Mouse (Mus musculus) cerebellum, postnatal 36 days (tissue): ENCODE results near the gene Ephb4.
A peak's percentile ranks its signal among the peaks of the same experiment; 100 is the strongest.

ENCODE experiments used
- DNase-seq, 2 experiments: peaks; one replicate each; pipeline ENCODE4 v3.0.0; 2021 to 2022; ENCODE audit warnings: mixed read lengths in 2 of 2

Ephb4 gene

DNA sequence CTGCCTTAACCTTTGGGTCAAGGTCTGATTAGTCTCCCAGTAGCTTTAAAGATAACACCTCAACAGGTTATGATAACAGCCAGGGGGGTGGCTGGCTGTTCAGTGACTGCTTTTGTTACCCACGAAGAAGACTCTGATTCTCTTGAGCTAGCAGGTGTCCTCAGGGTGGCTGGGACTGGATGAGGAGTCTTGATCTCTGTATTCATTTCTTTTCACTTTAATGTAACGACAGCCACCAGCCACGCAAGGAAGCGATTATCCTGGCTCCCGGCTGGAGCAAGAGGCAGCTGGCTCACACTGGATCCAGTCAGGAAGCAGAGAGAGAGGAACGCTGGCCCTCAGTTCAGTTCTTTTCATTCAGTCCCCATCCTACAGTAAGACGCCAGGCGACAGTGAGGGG is 12.7 kb upstream of the Ephb4 start:
- no peak for DNase-seq

- DNase-seq: peak; percentile 91 to 94
Observed at GRCm38 (mm10) chr5:137338256-137338655, 11.7 kb upstream of the Ephb4 start.

DNA sequence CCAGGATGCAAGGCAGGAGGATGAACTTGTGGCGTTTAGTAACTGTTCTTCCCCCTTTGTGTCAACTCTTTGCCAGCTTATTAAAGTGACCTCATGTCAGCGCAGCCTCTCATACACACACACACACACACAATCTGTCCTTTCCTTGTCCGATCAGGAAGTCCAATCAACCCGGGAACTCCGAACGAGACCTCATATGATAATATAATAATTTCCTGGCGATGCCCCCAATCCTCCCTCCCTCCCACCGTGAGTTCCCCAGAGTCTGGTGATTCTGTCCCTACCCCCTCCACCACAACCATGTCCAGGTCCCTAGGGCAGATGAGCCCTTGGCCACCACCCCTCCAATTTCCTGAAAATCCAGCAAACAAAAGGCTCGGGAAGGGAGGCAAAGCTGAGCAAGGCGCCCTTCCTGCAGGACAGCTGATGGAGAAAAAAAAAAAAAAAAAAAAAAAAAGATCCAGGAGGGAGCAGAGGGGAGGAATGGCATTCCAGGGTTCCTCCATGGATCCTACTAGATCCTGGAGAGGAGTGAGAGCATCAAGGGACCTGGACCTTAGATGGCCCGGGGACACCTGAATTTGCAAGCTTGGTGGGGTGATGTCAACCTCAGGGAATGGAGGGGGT is 11.1 kb upstream of the Ephb4 start:
- peak in 1 of 2 experiments; percentile 27 for DNase-seq

DNA sequence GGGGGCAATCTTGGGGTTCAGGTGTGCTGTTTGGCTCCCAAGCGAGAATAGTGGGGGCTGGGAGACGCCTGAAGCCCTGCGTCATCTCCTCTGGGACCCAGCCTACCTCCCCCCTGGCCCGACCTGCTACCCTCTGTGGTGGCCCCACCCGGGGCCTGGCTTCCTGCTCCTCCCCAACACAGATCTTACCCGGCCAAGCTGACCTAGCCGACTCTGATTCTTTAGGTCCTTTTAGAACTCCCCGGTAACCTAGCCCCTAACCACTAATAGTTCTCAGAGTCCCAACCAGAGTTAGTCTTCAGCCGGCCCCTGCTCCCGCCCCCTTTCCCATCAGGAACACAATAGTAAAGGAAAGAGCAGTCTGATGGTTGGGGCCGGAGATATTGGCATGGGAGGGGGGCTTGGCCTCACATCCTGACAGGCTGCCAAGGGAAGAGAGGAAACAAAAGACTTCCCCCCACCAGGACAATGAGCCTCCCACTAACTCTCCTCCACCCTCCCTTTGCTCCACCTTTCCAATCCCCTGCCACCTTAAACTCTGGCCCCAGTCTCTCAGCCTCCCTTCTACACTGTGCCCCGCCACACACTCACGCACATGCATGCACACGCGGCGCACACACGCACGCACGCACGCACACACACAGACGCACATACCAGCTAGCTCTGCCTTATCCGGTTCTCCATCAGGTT is 10.5 kb upstream of the Ephb4 start:
- peak; percentile 41 to 44 for DNase-seq

- no peak for DNase-seq
Observed at GRCm38 (mm10) chr5:137340222-137340621, 9.7 kb upstream of the Ephb4 start.

DNA sequence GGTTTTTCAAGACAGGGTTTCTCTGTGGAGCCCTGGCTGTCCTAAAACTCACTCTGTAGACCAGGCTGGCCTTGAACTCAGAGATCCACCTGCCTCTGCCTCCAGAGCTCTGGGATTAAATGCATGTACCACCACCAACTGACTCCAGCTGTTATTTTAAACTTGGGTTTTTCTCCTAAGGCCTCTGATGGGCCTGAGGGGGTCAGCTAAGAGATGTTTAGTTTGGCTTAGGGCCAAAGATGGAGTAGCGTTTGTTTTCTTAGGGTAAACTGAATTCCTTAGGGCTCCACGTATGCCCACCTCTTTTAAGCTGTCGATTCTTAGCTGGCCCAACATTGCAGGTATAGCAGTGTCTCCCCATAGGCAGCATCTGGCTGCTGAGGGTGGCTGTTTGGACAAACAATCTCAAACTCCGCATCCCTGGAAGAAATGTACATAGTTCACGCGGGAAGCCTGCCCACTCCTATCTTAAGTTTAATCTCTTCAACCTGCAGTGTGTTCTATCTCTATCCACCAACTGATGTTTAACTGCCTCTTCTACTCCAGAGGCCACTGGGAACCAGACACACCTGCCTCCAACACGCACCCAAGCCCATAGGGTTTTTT is 7.4 kb upstream of the Ephb4 start:
- no peak for DNase-seq

DNA sequence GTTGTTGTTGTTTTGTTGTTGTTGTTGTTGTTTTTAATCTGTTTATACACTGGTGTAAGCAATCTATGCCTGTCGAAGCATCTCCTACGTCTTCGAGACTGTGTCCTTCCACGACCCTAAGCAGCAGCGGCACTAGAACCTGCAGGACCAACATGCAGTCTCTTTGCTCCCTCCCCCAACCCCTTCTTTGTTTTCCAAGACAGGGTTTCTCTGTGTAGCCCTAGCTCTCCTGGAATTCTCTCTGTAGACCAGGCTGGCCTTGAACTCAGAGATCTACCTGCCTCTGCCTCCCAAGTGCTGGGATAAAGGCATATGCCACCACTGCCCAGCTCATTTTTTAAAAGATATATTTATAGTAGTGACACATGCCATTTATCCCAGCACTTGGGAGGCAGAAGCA is 6.5 kb upstream of the Ephb4 start:
- DNase-seq: no peak

DNA sequence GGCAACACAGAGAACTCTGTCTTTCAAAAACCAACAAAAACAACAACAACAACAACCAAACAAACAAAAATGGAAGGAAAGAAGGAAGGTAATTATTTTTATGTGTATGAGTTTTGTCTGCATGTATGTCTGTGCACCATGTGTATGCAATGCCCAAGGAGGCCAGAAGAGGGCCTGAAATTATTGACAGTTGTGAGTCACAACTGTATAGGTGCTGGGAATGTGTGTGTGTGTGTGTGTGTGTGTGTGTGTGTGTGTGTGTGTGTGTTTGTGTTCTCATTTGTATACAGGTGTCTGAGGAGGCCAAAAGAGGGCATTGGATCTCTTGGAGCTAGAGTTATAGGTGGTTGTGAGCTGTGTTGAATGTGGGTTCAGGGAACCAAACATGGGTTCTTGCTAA is 6.0 kb upstream of the Ephb4 start:
- DNase-seq: no peak

DNA sequence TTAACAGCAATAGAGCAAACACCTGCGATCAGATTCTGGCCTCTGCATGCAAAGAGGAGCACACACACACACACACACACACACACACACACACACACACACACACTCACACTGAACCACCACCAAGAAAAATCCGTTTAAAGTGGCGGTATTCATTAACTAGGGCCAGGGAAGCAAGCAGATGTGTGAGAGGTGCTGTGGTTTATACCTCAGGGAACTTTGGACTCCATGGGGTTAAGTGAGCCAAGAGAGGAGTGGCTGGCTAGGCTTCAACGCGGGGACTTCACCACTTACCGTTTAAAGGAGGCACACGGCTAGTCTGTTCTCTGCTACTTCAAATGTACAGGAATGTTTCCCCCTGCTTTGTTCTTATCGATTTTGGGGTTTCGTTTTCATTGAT is 4.1 kb upstream of the Ephb4 start:
- DNase-seq: no peak

- DNase-seq: no peak
Observed at GRCm38 (mm10) chr5:137346388-137346787, 3.5 kb upstream of the Ephb4 start.

GRCm38 (mm10) chr5:137346983-137347382 is 2.9 kb upstream of the Ephb4 start:
- DNase-seq: no peak

DNA sequence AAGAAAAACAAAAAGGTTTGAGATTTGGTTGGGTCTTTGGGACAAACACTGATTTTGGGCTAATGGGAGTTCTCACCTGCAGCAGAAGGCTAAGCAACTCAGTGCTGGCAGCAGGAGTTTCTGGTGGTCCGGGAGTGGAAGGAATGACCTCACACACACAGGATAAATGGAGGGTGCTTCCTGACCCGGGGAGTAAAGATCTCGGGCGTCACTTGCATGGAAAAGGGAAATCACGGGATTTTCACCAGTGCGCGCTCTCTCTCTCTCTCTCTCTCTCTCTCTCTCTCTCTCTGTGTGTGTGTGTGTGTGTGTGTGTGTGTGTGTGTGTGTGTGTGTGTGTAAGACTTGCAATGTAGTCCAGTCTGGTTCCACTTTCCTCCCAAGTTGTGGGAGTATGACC is 2.1 kb upstream of the Ephb4 start:
- no peak for DNase-seq

DNA sequence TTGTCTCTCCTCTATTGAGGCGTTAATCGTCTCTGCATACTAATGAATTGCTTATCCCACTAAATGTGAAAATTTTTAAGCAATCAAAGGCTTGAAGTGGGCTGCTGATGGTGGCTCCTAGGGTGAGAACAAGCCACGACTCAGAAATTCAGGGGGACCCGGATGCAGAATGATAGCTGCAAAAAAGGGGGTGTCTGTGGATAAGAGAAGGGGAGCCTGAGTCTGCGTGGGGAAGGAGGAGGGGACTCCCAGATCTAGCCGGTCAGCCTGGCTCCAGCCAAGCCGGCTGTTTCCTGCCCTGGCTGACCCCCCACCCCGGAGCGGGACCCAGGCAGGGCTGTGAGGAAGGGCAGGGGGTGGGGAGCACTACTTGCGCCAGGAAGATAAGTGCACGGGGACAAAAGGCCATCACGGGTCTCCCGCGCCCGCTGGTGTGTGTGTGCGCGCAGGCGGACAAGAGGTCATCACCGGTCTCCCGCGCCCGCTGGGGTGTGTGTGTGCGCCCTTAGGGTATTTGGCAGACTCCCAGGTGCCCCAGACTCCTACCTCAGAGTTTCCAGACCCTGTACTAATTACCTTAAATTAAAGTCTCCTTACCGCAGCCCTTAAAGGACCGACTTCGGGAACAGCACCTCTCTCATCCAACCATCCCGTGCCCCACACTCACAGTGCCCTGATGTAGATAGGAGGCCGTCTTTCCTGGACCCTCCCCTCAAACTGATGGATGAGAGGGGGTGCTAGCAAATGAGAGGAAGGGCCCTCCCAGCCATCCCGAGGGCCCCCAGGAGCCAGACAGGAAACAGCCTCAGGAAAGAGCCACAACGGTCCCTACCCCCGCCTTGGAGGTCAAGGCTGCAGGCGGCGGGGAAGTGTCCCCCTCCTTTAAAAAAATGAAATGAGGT is 1.2 kb upstream of the Ephb4 start:
- no peak for DNase-seq

GRCm38 (mm10) chr5:137350205-137351057 is 522 bp downstream of the Ephb4 start:
- no peak for DNase-seq

DNA sequence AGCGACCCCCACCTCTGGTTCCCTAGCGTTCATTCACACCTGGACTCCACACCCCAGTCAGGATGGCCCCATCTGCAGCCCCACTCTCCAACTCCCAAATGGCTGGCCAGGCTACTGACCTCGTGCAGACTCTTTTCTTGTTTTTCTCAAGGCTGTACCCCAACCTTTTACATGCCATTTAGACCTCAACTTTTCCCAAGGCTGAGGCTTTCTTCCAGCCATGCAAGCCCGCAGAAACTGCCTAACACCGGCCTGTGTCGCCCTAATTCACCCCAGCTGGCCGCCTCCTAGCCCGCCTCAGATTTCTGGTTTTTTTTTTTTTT is 1.1 kb downstream of the Ephb4 start:
- DNase-seq: no peak

GRCm38 (mm10) chr5:137351394-137351793 is 1.5 kb downstream of the Ephb4 start:
- DNase-seq: no peak

GRCm38 (mm10) chr5:137352011-137352975 is 2.4 kb downstream of the Ephb4 start:
- DNase-seq: no peak

DNA sequence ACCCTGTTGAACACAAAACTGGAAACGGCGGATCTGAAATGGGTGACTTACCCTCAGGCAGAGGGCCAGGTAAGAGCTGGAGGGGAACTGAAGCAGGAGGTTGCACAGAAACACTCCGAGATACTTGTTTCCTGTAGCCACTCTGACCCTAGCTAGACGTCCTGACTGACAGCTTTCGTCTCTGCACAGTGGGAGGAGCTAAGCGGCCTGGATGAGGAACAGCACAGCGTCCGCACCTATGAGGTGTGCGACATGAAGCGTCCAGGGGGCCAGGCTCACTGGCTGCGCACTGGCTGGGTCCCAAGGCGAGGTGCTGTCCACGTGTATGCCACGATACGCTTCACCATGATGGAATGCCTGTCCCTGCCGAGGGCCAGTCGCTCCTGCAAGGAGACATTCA is 4.2 kb downstream of the Ephb4 start:
- DNase-seq: no peak

- DNase-seq: no peak
Observed at GRCm38 (mm10) chr5:137358382-137358781, 8.5 kb downstream of the Ephb4 start.

GRCm38 (mm10) chr5:137369665-137370064 is 19.8 kb downstream of the Ephb4 start:
- DNase-seq: no peak

DNA sequence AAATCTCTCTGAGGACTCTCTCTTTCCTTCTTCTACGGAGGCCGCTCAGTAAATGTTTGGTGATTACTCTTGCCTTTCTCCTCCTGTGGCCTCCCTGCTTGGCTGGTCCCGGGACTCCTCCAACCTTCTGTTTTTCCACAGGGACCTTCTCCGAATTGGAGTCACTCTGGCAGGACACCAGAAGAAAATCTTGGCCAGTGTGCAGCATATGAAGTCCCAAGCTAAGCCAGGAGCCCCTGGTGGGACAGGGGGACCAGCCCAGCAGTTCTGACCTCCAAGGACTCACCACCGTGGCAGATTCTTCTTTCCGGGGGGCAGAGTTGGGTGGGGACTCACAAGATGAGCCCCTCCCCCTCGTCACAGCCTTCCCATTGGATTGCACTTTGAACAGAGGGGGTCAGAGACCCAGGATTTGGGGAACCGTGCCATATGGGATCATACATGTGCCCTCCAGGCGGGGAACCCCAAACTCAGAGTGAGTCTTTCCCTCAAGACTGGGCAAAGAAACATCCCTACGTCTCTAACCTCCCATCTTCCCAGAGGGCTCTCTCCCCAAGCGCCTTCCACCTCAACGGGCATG is 23.6 kb downstream of the Ephb4 start:
- DNase-seq: no peak
